Mouse (Mus musculus): ENCODE measurements around the gene Zdhhc18. TPM values are rescaled to one million over a fixed set of nuclear protein-coding genes. Genes with fewer than 3 reads are reported as not detected.
A peak's percentile ranks its signal among the peaks of the same experiment; 100 is the strongest.

Gene Zdhhc18
- polyA plus RNA-seq, 1 experiment from 2014 or later, result 7.1 TPM

GRCm38 (mm10) chr4:133674331-133674695 lies 24.4 kb upstream of the Zdhhc18 start:
- H3K4me1 ChIP-seq (replicated peaks), result peaks cover 57% of the 10 kb centered on the region
- no peak overlapping the region for H3K4me2 ChIP-seq
- WGBS, result 69% methylated on average over 8 of the region's 8 CpGs
- ATAC-seq (ENCODE audit: insufficient number of reproducible peaks, insufficient read depth, low FRiP score, low TSS enrichment, low read depth), result no peak
- peak overlapping the region; percentile 98 for H3K27ac ChIP-seq
- H3K9ac ChIP-seq (replicated peaks), result no peak overlapping the region
- no peak overlapping the region for H3K4me3 ChIP-seq (replicated peaks)
- no peaks in the 10 kb centered on the region for H3K27me3 ChIP-seq
- H3K36me3 ChIP-seq, result peaks cover 13% of the 10 kb centered on the region
- no peaks in the 10 kb centered on the region for H3K9me3 ChIP-seq

GRCm38 (mm10) chr4:133673666-133674330 lies 23.8 kb upstream of the Zdhhc18 start:
- Histone ChIP-seq H3K4me3 (replicated peaks) (0 out of 2 replicates have a peak overlapping the region, but pooled peaks have one; percentile 75), H3K36me3 (peaks cover 10% of the 10 kb centered on the region), H3K4me2 (peak overlapping the region; percentile 78), H3K27me3 (no peaks in the 10 kb centered on the region), H3K27ac (peak overlapping the region; percentile 98), H3K9me3 (no peaks in the 10 kb centered on the region), H3K4me1 (replicated peaks) (peaks cover 57% of the 10 kb centered on the region), H3K9ac (replicated peaks) (no peak overlapping the region)
- no peak for ATAC-seq (ENCODE audit: insufficient number of reproducible peaks, insufficient read depth, low FRiP score, low TSS enrichment, low read depth)
- 28% methylated on average over 10 of the region's 10 CpGs for WGBS

- peak overlapping the region; percentile 84 for H3K9ac ChIP-seq (replicated peaks)
- peak overlapping the region; percentile 75 for H3K4me3 ChIP-seq (replicated peaks)
- peaks cover 57% of the 10 kb centered on the region for H3K4me1 ChIP-seq (replicated peaks)
- no peak for ATAC-seq (ENCODE audit: insufficient number of reproducible peaks, insufficient read depth, low FRiP score, low TSS enrichment, low read depth)
- H3K9me3 ChIP-seq, result no peaks in the 10 kb centered on the region
- 3% methylated on average over 24 of the region's 24 CpGs for WGBS
- H3K27me3 ChIP-seq, result no peaks in the 10 kb centered on the region
- peak overlapping the region; percentile 78 for H3K4me2 ChIP-seq
- peak overlapping the region; percentile 98 for H3K27ac ChIP-seq
- H3K36me3 ChIP-seq, result peaks cover 6% of the 10 kb centered on the region; the same call in 1 of the 2 replicates
Observed at GRCm38 (mm10) chr4:133672845-133673647, 23.1 kb upstream of the Zdhhc18 start.

- H3K4me3 ChIP-seq (replicated peaks), result peak within 1 kb of the TSS; percentile 75
- peak within 1 kb of the TSS; percentile 78 for H3K4me2 ChIP-seq
- 1% methylated on average over 71 of the region's 76 CpGs for WGBS
- peaks cover 52% of the 10 kb centered on the region for H3K4me1 ChIP-seq (replicated peaks)
- peak; percentile 83 for ATAC-seq (ENCODE audit: insufficient number of reproducible peaks, insufficient read depth, low FRiP score, low TSS enrichment, low read depth)
- H3K9me3 ChIP-seq, result no peaks in the 10 kb centered on the region
- peak within 1 kb of the TSS; percentile 98 for H3K27ac ChIP-seq
- H3K27me3 ChIP-seq, result no peaks in the 10 kb centered on the region
- H3K9ac ChIP-seq (replicated peaks), result peak within 1 kb of the TSS; percentile 84
- H3K36me3 ChIP-seq, result 0 out of 2 replicates have a peak, but pooled peaks cover 9% of the 10 kb centered on the region
Observed at GRCm38 (mm10) chr4:133671881-133672844, 22.2 kb upstream of the Zdhhc18 start, which contains the start of gene Pigv. Gene Pigv, minus strand, starts transcription at chr4:133672647.

- H3K4me3 ChIP-seq (replicated peaks), result peak overlapping the region; percentile 75
- H3K4me1 ChIP-seq (replicated peaks), result peaks cover 44% of the 10 kb centered on the region
- peak overlapping the region; percentile 78 for H3K4me2 ChIP-seq
- peak overlapping the region; percentile 98 for H3K27ac ChIP-seq
- H3K9me3 ChIP-seq, result no peaks in the 10 kb centered on the region
- no peak for ATAC-seq (ENCODE audit: insufficient number of reproducible peaks, insufficient read depth, low FRiP score, low TSS enrichment, low read depth)
- H3K9ac ChIP-seq (replicated peaks), result peak overlapping the region; percentile 84
- peaks cover 16% of the 10 kb centered on the region; the same call in 1 of the 2 replicates for H3K36me3 ChIP-seq
- no peaks in the 10 kb centered on the region for H3K27me3 ChIP-seq
- WGBS, result 4% methylated on average over 13 of the region's 13 CpGs
Observed at GRCm38 (mm10) chr4:133671184-133671880, 21.4 kb upstream of the Zdhhc18 start.

- H3K4me2 ChIP-seq, result no peak overlapping the region
- H3K4me1 ChIP-seq (replicated peaks), result peaks cover 48% of the 10 kb centered on the region
- peaks cover 28% of the 10 kb centered on the region for H3K36me3 ChIP-seq
- no peak for ATAC-seq (ENCODE audit: insufficient number of reproducible peaks, insufficient read depth, low FRiP score, low TSS enrichment, low read depth)
- WGBS, result 63% methylated on average over 6 of the region's 6 CpGs
- H3K27me3 ChIP-seq, result no peaks in the 10 kb centered on the region
- no peak overlapping the region for H3K27ac ChIP-seq
- no peak overlapping the region for H3K9ac ChIP-seq (replicated peaks)
- H3K4me3 ChIP-seq (replicated peaks), result no peak overlapping the region
- H3K9me3 ChIP-seq, result no peaks in the 10 kb centered on the region
Observed at GRCm38 (mm10) chr4:133669652-133670210, 19.8 kb upstream of the Zdhhc18 start.

GRCm38 (mm10) chr4:133668537-133668936 lies 18.6 kb upstream of the Zdhhc18 start:
- Histone ChIP-seq H3K36me3 (peaks cover 33% of the 10 kb centered on the region), H3K4me1 (replicated peaks) (peaks cover 39% of the 10 kb centered on the region), H3K9me3 (no peaks in the 10 kb centered on the region), H3K4me2 (no peak overlapping the region), H3K9ac (replicated peaks) (no peak overlapping the region), H3K4me3 (replicated peaks) (no peak overlapping the region), H3K27me3 (no peaks in the 10 kb centered on the region), H3K27ac (no peak overlapping the region)
- no peak for ATAC-seq (ENCODE audit: insufficient number of reproducible peaks, insufficient read depth, low FRiP score, low TSS enrichment, low read depth)
- WGBS, result 85% methylated on average over 3 of the region's 3 CpGs

GRCm38 (mm10) chr4:133666199-133666598 lies 16.2 kb upstream of the Zdhhc18 start:
- whole genome bisulfite sequencing, result 90% methylated on average over 6 of the region's 6 CpGs

GRCm38 (mm10) chr4:133665118-133665517 lies 15.2 kb upstream of the Zdhhc18 start:
- no peak for ATAC-seq (ENCODE audit: insufficient number of reproducible peaks, insufficient read depth, low FRiP score, low TSS enrichment, low read depth)
- peak overlapping the region; percentile 40; the same call in 1 of the 2 replicates for H3K9ac ChIP-seq (replicated peaks)
- H3K4me3 ChIP-seq (replicated peaks), result no peak overlapping the region
- H3K27ac ChIP-seq, result 0 out of 2 replicates have a peak overlapping the region, but pooled peaks have one; percentile 20
- H3K4me1 ChIP-seq (replicated peaks), result peaks cover 36% of the 10 kb centered on the region
- H3K9me3 ChIP-seq, result no peaks in the 10 kb centered on the region
- H3K27me3 ChIP-seq, result no peaks in the 10 kb centered on the region
- 65% methylated on average over 11 of the region's 11 CpGs for WGBS
- peaks cover 42% of the 10 kb centered on the region for H3K36me3 ChIP-seq
- H3K4me2 ChIP-seq, result peak overlapping the region; percentile 8; the same call in 1 of the 2 replicates

More at GRCm38 (mm10) chr4:133666199-133666598, 16.2 kb upstream of the Zdhhc18 start:
- Histone ChIP-seq H3K4me1 (replicated peaks) (peaks cover 35% of the 10 kb centered on the region), H3K4me3 (replicated peaks) (no peak overlapping the region), H3K9me3 (no peaks in the 10 kb centered on the region), H3K9ac (replicated peaks) (no peak overlapping the region), H3K27ac (no peak overlapping the region), H3K36me3 (peaks cover 42% of the 10 kb centered on the region), H3K4me2 (no peak overlapping the region), H3K27me3 (no peaks in the 10 kb centered on the region)
- no peak for ATAC-seq (ENCODE audit: insufficient number of reproducible peaks, insufficient read depth, low FRiP score, low TSS enrichment, low read depth)

GRCm38 (mm10) chr4:133662945-133663344 lies 13.0 kb upstream of the Zdhhc18 start:
- Histone ChIP-seq H3K9me3 (no peaks in the 10 kb centered on the region), H3K27ac (no peak overlapping the region), H3K4me3 (replicated peaks) (no peak overlapping the region), H3K27me3 (no peaks in the 10 kb centered on the region), H3K4me1 (replicated peaks) (peaks cover 53% of the 10 kb centered on the region), H3K9ac (replicated peaks) (no peak overlapping the region), H3K36me3 (peaks cover 38% of the 10 kb centered on the region), H3K4me2 (no peak overlapping the region)
- ATAC-seq (ENCODE audit: insufficient number of reproducible peaks, insufficient read depth, low FRiP score, low TSS enrichment, low read depth), result no peak
- 84% methylated on average over 8 of the region's 8 CpGs for WGBS

All from limb, embryonic 12.5 days (tissue).